Mouse (Mus musculus): ENCODE results near the gene Rpl22.

Gene Rpl22

DNA sequence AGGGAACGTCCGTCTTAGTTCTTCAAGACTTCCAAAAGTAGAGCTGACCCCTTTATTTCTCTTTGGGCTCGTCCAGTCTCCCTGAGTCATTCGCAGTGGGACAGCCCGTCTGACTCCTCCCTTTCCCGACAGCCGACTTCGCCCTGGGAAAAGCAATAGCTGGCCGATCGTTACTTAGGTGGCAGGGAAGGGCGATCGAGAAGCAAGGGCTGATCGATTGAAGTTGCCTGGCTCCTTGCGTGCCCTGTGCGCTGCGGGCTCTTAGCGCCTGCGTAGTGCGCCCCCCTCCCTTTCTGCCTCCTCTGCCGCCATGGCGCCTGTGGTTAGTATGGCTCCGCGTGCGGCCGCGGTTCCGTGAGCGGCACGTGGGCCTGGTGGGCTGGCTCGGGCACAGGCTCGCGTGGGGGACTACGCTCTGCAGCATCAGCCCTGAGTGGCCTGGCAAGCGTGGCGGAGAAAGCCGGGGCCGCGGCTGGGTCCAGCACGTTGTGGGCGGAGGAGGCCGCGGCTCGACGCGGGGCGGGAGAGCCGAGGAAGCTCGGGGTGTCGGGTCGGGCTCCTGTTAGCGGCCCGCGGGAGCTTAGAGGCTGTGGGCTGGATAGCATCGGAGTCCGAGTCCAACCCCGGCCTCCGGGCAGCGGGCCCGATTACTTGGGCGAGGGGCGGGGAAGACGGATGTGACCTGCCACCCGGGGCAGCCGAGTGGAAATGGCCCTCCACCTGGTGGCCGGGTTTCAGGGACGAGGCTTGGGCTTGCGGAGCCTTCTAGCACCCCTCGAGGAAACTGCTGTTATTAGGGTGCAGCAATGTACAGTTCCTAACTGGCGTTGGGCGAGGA, at the start of gene Rpl22:
Rpl22 (plus strand) TSS at position 169 of the 838 bp plus-strand sequence.
- peak; percentile 90 for DNase-seq (ENCODE audit: low read depth, low spot score)

DNA sequence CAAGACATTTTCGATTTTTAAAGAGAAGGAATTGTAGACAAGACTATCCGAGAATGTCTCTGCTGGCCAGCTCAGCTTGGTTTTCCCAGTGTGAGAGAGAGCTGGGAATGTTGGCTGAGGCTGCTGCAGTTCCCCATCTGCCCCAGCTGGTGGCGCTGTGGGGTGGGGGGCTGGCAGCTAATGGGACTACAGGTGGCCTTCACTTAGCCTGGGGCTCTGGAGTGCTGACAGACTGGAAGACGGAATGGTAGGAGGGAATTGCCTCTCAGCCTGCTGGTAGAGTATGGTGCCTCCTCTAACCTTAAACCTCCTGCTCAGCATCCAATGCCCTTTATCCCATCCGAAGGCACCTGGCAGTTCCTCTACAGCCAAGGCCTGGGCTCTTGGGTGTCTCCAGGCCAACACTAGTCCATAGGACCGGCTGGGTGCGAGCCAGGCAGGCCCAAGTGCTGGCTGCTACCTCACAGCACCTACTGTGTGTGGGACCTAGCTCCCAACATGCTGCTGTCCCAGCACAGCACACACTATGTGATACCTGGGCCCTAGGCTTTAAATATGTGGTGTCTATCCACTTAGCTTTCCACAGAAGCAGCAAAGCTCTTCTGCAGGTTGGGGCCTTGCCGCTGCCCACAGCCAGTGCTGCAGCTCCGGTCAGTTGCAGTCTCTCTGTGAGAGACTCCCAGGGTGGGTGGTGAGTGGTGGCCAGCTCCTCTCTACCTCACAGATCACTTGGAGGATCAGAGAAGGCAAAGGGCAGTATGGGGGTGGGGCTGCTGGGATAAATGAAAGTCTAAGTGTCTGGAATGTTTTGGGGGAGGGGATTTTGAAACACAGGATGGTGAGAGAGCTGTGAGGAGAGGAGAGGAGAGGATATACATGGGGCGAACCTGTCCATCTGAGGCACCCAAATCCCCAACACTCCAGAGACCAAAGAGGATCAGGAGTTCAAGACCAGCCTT, 48.9 kb upstream of the Rpl22 start:
- no peak for DNase-seq (ENCODE audit: low read depth, low spot score)

DNA sequence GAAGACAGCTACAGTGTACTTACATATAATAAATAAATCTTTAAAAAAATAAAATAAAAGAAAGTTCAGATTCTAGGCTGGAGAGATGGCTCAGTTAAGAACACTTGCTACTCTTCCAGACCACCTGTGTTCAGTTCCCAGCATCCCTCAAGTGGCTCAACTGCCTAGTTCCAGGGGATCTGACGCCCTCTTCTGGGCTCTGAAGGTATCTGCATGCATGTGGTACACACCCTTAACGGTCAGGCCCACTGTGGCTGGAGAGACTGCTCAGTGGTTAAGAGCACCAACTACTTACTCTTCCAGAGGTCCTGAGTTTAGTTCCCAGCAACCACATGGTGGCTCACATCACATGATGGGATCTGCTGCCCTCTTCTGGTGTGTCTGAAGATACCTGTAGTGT, 47.6 kb upstream of the Rpl22 start:
- DNase-seq (ENCODE audit: low read depth, low spot score): no peak

DNA sequence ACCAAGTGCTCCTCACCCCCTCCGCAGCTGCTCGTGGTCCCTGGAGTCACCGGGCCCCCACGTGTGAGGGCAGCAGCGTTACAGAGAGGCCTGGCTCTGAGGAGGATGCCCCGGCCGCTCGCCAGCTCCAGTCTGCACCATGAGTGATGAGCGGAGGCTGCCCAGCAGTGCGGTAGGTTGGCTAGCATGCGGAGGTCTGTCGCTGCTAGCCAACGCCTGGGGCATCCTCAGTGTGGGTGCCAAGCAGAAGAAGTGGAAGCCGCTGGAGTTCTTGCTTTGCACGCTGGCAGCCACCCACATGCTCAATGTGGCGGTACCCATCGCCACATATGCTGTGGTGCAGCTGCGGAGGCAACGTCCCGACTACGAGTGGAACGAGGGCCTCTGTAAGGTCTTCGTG, 46.6 kb upstream of the Rpl22 start:
- DNase-seq (ENCODE audit: low read depth, low spot score): no peak

DNA sequence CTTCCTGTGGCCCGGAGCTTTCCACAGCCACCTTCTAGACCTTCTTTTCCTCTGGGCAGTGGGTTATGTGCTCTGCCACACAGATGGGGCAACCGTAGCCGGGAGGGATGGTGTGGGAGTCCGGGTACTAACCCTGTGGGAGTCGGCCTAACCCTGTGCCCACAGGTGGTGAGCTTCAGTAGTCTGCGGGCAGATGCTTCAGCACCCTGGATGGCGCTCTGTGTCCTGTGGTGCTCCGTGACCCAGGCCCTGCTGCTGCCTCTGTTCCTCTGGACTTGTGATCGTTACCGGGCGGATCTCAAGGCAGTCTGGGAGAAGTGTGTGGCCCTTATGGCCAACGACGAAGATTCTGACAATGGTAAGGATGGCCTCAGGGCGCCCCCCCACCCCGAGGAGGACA, 43.9 kb upstream of the Rpl22 start:
- DNase-seq (ENCODE audit: low read depth, low spot score): no peak

DNA sequence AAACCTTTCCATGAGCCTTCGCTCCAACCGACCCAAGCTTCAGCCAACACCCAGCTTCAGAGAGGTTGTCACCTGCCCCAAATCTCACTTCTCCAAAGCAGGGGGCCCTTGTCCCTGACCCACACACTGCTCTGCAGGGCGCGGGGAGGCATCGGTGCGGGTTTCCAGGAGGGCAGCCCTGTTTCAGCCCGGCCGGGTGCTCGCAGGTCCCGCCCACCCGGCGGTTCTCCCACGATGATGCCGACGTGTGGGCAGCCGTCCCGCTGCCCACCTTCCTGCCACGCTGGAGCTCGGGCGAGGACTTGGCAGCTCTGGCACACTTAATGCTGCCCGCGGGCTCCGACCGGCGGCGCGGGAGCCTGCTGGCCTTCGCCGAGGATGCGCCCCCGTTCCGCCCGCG, 42.8 kb upstream of the Rpl22 start:
- DNase-seq (ENCODE audit: low read depth, low spot score): no peak

DNA sequence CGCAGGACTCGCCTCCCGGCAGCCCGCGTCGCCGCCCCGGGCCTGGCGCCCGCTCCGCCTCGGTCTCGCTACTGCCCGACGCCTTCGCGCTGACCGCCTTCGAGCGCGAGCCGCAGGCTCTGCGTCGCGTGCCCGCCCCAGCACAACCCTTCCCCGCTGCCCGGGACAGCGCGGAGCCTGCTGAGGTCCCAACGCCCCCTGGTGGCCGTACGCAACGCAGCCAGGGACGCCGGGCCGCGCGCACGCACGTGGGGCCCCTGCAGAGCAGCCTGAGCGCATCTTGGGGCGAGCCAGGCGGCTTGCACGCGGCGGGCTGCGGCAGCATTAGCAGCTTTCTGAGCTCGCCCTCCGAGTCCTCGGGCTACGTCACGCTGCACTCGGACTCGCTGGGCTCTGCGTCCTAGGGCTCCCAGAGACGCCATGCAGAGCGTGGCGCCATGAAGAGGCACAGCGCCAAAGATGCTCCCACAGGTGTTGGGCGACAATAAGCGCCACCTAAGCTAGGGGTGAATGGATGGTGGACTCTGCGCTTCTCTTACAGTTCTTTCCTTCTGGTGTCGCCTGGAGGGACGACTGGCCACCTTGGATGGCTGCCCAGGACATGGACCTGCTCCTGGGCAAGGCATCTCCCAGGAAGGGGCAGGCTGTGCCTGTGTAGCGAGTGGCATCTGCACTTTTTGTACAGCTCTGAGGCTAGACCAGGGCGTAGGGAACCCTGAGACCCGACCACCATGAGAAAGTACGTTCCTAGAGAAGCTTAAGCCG, 42.2 kb upstream of the Rpl22 start:
- DNase-seq (ENCODE audit: low read depth, low spot score): peak; percentile 63

DNA sequence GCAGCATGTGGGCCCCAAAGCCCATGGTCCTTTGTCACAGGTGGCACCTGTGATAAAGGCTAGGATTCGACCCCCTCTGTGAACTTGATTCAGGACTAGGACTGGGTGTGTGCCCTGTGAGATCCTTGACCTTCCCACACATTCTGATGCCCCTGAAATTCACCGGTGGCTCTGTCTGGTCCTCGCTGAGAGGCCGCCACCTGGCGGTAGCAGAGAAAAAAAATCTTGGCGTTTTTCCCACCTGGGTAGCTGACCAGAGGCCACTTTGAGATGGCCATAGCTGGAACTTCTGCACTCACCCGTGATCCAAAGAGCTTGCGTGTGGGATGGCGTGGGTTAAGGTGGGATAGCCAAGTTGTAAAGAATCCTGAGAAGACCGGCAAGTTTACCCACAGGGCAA, 40.0 kb upstream of the Rpl22 start:
- no peak for DNase-seq (ENCODE audit: low read depth, low spot score)

DNA sequence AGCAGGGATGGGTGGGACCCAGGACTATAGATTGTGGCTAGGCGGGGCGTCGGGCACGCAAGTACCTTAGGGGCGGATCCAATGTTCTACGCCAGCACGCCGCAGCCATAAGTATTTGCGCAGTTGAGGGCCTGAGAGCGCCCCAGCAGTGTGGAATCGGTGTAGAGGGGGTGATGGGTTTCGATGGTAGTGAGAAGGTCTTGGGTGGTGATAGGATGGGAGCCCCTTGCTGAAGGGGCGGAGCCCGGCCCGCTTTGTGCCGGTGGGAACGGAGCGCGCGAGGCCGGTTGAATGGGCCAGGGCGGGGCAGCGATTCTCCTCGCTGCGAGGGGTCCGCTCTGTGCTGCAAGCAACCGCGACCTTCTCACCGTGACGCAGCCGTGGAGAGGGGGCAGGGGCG, 39.4 kb upstream of the Rpl22 start:
- peak; percentile 46 for DNase-seq (ENCODE audit: low read depth, low spot score)

DNA sequence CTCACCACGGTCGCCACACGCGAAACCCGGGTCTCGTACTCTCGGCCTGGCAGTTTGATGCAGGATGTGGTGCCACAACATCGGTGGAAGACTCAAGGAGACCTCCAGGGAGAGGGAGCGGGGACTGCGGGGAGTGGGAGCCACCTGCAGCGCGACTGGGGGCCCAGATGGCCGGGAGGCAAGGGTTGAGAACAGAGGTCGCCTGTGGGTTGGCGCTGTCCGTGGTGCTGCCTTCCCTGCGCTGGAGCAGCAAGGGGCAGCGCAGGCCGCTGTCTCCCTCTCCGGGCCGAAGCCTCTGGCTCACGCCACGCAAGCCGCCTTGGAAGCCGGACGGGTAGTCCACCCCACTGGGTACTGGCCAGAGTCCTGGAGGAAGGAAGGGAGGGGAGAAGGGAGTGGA, 38.7 kb upstream of the Rpl22 start:
- DNase-seq (ENCODE audit: low read depth, low spot score): no peak

DNA sequence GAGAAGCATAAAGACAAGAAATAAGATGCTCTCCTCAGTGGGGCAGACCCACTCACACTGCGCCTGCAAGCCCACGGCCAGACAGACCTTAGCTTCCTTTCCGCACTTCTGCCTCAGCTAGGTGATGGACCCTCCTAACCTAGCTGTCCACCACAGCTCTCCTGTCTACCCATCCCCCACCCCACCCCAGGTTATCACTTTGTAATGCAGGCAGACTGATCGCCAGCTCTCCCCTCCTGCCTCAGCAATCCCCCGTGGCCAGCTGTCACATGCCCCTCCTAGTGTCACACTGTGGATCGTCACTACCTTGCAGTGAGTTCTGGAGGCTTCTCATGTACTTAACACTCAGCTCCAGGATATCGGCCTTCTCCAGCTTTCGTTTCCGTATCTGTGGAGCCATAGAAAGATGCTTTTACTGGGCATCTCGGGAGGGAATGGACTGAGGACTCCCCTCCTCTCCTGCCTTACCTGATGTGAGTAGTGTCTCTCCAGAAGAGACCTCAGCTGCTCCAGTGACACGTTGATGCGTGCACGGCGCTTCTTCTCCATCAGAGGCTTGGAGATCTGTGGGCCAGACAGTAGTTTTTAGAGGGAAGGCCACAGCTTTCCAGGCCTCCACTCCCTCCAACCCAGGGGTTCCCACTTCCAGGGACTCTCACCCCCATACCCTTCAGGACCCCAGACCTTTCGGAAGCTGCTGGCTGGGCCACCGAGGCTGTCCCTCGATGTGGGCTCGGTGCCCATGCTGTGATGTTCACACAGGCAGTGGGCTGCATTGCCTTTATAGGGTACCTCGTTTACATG, 38.0 kb upstream of the Rpl22 start:
- no peak for DNase-seq (ENCODE audit: low read depth, low spot score)

DNA sequence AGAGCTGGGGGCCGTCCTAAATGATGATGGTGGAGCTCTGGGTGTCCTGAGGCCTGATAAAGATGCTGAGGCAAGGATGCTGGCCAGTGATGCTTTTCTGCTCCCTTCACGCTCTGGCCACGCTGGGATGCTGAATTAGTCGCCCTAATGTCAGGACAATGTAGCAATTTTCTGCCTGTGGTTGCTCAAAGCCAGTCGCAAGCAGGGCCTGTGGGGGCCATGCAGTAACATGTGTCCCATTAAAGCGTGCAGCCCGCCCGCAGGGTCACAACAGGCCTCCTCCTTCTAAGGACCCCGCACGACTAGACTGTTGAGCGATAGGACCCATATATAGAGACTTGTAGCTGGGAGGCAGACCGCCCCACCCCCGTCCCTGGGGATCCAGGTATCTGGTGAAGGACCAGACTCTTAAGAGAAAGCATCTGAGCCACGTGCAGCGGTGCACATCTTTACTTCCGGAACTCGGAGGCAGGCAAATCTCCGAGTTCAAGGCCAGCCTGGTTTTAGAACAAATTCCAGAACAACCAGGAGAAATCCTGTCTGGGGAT, 37.1 kb upstream of the Rpl22 start:
- DNase-seq (ENCODE audit: low read depth, low spot score): no peak

DNA sequence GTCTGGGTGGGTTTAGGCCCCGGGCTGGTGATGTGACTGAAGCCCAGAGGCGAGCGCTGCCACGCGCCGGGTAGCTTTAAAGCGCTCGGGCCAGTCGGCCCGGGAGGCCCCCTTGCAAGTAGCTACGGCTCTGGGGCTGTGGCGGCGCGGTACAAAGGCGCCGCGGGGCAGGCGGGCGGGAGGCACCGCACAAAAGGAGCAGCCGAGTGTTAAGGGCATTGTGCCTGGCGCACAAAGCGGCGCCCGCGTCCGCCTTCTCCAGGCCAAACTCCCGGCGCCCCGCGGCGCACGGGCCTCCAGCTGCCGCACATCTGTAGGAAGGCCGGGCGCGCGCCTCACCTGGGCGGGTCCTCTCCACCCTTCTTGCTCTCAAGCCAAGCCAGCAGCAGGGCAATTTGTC, 35.2 kb upstream of the Rpl22 start:
- peak; percentile 56 for DNase-seq (ENCODE audit: low read depth, low spot score)

DNA sequence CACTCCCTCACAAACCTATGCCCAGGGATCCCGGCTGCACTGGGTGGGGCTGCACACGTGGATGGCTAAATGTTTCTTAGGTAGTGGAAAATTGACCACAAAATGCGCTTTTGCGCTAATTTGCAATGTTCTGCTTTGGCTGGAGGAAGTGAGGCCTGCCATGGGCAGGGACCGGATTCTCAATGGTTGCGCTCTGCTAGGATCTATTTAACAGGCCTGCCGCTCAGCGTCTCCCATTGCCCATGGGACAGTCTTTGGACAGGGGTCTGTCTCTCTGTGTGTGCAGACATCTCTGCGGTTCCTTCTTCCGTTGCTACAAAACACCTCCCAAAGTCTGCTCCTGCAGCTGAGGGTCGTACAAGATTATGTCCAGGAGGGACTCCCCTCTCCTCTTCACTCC, 34.6 kb upstream of the Rpl22 start:
- DNase-seq (ENCODE audit: low read depth, low spot score): no peak

DNA sequence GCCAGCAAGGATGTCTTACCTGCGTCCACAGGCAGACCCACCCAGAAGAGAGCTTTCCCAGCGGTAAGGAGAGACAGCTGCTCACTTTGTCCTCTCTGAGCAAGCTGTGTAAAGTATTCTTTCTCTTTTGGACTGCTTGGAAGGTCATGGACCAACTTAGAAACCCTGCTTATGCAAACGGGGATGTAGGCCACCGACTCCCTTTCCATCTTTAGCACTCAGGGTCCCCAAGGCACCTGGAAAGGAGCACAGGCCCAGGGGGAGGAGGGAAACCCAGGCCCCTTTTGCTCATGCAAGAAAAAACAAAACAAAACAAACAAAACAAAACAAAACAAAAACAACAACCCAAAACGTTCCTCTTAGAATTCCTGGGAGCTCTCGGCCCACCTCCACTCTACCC, 34.0 kb upstream of the Rpl22 start, which contains the start of gene Hes3:
Hes3 (minus strand) TSS at position 101 of the 400 bp plus-strand sequence.
- DNase-seq (ENCODE audit: low read depth, low spot score): no peak

DNA sequence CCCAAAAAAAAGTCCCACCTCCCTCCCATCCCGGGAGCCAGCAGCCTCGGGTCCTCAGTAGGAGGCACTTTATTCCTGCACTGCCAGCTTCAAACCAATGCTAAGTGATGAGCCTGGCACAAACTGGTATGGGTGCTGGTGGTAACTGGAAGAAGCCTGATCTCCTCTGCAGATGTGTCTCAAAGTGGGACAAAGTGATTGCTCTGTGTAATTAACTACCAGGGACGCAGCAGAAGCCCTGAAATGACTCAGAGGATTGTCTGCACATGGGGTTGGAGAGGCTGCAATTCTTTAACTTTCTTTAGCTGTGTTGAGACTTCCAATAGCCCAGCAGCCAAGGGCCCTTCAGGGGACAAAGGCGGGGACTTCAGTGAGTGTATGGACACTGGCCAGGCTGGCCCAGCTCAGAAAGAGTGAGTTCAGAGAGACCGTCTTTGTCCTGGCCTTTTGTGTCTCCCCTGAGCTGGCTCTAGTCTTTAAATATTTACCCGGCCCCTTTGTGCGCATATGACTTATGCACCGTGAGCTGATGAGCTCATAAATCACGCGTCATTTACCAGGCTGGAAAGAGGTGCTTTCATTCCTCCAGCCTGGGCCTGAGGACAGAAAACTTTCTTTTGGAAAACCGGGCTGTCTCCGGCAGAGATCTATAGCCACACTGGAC, 33.3 kb upstream of the Rpl22 start:
- DNase-seq (ENCODE audit: low read depth, low spot score): no peak

DNA sequence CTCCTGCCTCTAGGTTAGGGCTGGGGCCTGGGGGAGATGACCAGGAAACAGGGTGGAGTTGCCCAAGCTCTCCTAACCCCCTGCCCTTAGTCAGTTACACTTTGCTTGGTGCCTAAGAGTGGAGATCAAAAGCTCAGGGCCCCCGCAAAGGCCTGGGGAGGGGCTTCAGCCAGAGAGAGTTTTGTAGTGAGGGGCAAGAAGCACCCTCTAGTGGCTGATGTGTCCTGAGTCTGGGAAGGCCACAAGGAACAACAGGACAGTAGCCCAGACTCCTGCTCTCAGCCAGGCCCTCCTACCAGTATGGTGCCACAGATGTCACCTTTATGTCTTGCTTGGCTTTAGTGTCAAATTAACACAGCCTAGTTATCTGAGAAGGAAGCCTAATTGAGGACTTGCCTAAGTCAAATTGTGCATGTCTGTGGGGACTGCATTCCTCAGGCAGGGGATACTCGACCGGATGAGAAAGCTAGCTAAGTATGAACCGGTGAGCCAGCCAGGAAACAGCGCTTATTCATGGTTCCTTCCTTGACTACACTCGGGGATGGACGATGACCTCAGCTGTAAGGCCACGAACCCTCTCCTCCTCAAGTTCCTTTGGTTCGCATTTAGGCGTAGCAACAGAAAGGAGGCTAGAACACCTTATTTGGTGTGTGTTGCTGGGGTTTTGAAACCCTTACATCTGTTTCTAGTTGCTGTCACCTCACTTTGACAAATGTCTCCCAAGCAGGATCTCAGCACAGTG, 31.2 kb upstream of the Rpl22 start:
- DNase-seq (ENCODE audit: low read depth, low spot score): no peak

DNA sequence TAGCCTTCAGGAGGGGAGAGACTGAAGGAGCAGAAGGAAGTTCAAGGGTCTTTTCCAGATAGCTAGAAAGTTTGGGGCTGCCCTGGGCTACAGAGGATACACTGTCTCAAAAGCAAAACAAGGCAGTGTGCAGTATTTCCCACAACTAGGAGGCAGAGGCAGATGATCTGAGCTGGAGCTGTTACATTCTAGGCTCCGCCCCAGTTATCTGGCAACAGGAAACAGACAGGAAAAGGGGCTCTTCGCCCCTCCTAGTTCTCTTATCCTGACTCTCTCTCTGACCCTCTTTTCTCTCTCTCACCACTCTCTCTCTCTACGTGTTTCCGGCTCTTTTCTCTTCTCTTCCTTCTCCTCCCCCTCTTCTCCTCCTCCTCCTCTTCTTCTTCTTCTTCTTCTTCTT, 29.6 kb upstream of the Rpl22 start:
- DNase-seq (ENCODE audit: low read depth, low spot score): no peak

DNA sequence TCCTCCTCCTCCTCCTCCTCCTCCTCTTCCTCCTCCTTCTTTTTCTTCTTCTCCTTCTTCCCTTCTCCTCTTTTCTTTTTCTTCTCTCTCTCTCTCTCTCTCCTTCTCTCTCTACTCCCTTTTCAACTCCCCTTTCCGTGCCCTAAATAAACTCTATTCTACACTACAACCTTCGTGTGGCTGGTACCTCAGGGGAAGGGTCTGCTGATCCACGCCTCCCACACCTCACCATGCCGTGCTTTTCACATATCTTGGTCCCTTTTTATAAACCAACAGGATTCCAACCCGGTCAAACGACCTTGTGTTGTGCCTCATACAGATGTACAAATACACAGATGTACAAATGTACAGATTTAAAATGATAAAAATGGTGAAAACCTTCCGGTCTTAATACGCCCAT, 29.2 kb upstream of the Rpl22 start:
- DNase-seq (ENCODE audit: low read depth, low spot score): no peak
